Mouse (Mus musculus): Measurements from ENCODE around the gene Tcf15.

The Tcf15 gene

GRCm38 (mm10) chr2:152143279-152144157 is at the start of gene Tcf15:
Tcf15 (plus strand) TSS chr2:152143561.
- no peak for DNase-seq (ENCODE audit: low read depth in 2 of 2, low spot score in 2 of 2)

- DNase-seq (ENCODE audit: low read depth in 2 of 2, low spot score in 2 of 2) = no peak
These were observed 48.4 kb upstream of the Tcf15 start for GRCm38 (mm10) chr2:152094856-152095545.

- DNase-seq (ENCODE audit: low read depth in 2 of 2, low spot score in 2 of 2) = no peak
These were observed 46.4 kb upstream of the Tcf15 start for GRCm38 (mm10) chr2:152096922-152097321.

GRCm38 (mm10) chr2:152097916-152098315 is 45.4 kb upstream of the Tcf15 start:
- DNase-seq (ENCODE audit: low read depth in 2 of 2, low spot score in 2 of 2) = no peak

GRCm38 (mm10) chr2:152099538-152099937 is 43.8 kb upstream of the Tcf15 start:
- no peak for DNase-seq (ENCODE audit: low read depth in 2 of 2, low spot score in 2 of 2)

- DNase-seq (ENCODE audit: low read depth in 2 of 2, low spot score in 2 of 2) = no peak
These were observed 41.6 kb upstream of the Tcf15 start for GRCm38 (mm10) chr2:152101761-152102160.

GRCm38 (mm10) chr2:152102369-152102768 is 41.0 kb upstream of the Tcf15 start:
- DNase-seq (ENCODE audit: low read depth in 2 of 2, low spot score in 2 of 2) = no peak

- no peak for DNase-seq (ENCODE audit: low read depth in 2 of 2, low spot score in 2 of 2)
These were observed 38.5 kb upstream of the Tcf15 start for GRCm38 (mm10) chr2:152104711-152105317.

- no peak for DNase-seq (ENCODE audit: low read depth in 2 of 2, low spot score in 2 of 2)
These were observed 37.8 kb upstream of the Tcf15 start, which contains the start of gene Srxn1 for GRCm38 (mm10) chr2:152105318-152106224. Srxn1 (plus strand) TSS chr2:152105516.

GRCm38 (mm10) chr2:152106225-152106595 is 37.2 kb upstream of the Tcf15 start:
- no peak for DNase-seq (ENCODE audit: low read depth in 2 of 2, low spot score in 2 of 2)

- no peak for DNase-seq (ENCODE audit: low read depth in 2 of 2, low spot score in 2 of 2)
These were observed 36.8 kb upstream of the Tcf15 start for GRCm38 (mm10) chr2:152106597-152106996.

- DNase-seq (ENCODE audit: low read depth in 2 of 2, low spot score in 2 of 2) = no peak
These were observed 34.7 kb upstream of the Tcf15 start for GRCm38 (mm10) chr2:152108702-152109101.

- no peak for DNase-seq (ENCODE audit: low read depth in 2 of 2, low spot score in 2 of 2)
These were observed 34.0 kb upstream of the Tcf15 start for GRCm38 (mm10) chr2:152109386-152109785.

GRCm38 (mm10) chr2:152111311-152111710 is 32.0 kb upstream of the Tcf15 start:
- no peak for DNase-seq (ENCODE audit: low read depth in 2 of 2, low spot score in 2 of 2)

- peak; percentile 73 to 79 for DNase-seq (ENCODE audit: low read depth in 2 of 2, low spot score in 2 of 2)
These were observed 31.4 kb upstream of the Tcf15 start for GRCm38 (mm10) chr2:152111920-152112319.

GRCm38 (mm10) chr2:152112490-152112889 is 30.9 kb upstream of the Tcf15 start:
- DNase-seq (ENCODE audit: low read depth in 2 of 2, low spot score in 2 of 2) = no peak

GRCm38 (mm10) chr2:152112970-152113369 is 30.4 kb upstream of the Tcf15 start:
- no peak for DNase-seq (ENCODE audit: low read depth in 2 of 2, low spot score in 2 of 2)

GRCm38 (mm10) chr2:152114057-152114975 is 29.0 kb upstream of the Tcf15 start:
- no peak for DNase-seq (ENCODE audit: low read depth in 2 of 2, low spot score in 2 of 2)

- DNase-seq (ENCODE audit: low read depth in 2 of 2, low spot score in 2 of 2) = no peak
These were observed 25.7 kb upstream of the Tcf15 start for GRCm38 (mm10) chr2:152117694-152118093.
